In the genomic region with DNA sequence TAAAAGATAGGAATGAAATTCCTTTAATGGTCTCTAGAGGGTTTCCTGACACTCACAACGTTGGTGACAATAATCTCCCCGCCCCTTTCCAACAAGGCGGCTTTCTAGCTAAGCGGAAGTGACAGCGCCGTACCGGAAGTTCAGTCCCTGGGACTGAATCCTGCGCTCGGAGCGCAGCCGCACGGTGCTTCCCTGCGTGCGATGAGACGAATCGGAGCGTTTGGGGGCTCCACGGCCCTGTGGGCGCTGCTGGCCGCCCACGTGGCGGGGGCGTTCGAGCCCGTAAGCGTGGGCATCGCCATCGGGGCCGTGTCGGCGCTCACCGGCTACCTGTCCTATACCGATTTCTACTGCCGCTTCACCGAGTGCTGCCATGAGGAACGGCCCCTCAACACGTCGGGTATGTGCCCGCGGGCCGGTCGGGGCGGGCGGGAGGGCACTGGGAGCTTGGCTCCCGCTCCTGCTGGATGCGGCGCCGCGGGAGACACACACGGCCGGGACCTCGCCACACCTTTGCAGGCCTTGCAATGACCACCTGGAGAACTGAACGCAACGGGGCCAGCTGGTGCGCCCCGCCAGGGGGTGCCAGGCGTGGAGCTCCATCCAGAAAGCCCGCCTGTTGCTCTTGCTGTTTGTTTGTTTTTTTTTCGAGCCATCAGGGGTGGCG, we compare ENCODE assay signal across 8 mouse cellular contexts. TPM values are rescaled to one million over a fixed set of nuclear protein-coding genes. Genes with fewer than 3 reads are reported as not detected.
DNase-seq lines count a peak whose midpoint lies in the region; ATAC-seq lines count a peak whose summit lies in the region.

Gene Tor1b, plus strand, starts transcription at position 136 of the 667 bp plus-strand sequence.

- peak within 1 kb of the TSS; percentile 91 for H3K4me2 ChIP-seq in hindbrain, embryonic 14.5 days (replicated peaks)

- H3K27me3 ChIP-seq in hindbrain, embryonic 14.5 days (ENCODE audit: control insufficient read depth, insufficient read depth, low read length): no peaks in the 10 kb centered on the region

- peak within 1 kb of the TSS; percentile 82 for H3K9ac ChIP-seq in hindbrain, embryonic 14.5 days

- H3K36me3 ChIP-seq in hindbrain, embryonic 14.5 days (replicated peaks; ENCODE audit: control insufficient read depth, insufficient read depth): peaks cover 33% of the 10 kb centered on the region
- H3K36me3 ChIP-seq in macrophage (ENCODE audit: inconsistent target): peaks cover 22% of the 10 kb centered on the region

- H3K27ac ChIP-seq in hindbrain, embryonic 14.5 days: peak within 1 kb of the TSS; percentile 86
- H3K27ac ChIP-seq in macrophage: 0 out of 2 replicates have a peak within 1 kb of the TSS, but pooled peaks have one; percentile 13

- peaks cover 46% of the 10 kb centered on the region for H3K79me2 ChIP-seq in macrophage (ENCODE audit: inconsistent target)

- ATAC-seq in hindbrain, embryonic 14.5 days (ENCODE audit: low FRiP score): peak; percentile 91

- WGBS in hindbrain, embryonic 14.5 days: under 1% methylated on average over 60 of the region's 60 CpGs
- under 1% methylated on average over 60 of the region's 60 CpGs for WGBS in macrophage (ENCODE audit: missing documents)

- DNase-seq in T-cell, adult 2 months (ENCODE audit: low spot score): peak; percentile 88
- DNase-seq in cerebellum, postnatal 14 days: peak; percentile 87 to 88
- peak; percentile 70 to 74 for DNase-seq in frontal cortex, postnatal 25 days (ENCODE audit: low spot score in 2 of 2)
- DNase-seq in hindbrain, embryonic 14.5 days (ENCODE audit: low spot score): peak; percentile 94
- peak; percentile 87 for DNase-seq in left cerebral cortex, adult 18-20 months (ENCODE audit: low spot score in 2 of 2)
- peak; percentile 92 for DNase-seq in right cerebral cortex, adult 18-20 months
- DNase-seq in urinary bladder, postnatal 25 days (ENCODE audit: low spot score): peak; percentile 71

- peak within 1 kb of the TSS; percentile 83 for H3K4me3 ChIP-seq in hindbrain, embryonic 14.5 days (replicated peaks; ENCODE audit: low read length)
- H3K4me3 ChIP-seq in macrophage (ENCODE audit: inconsistent target): peak within 1 kb of the TSS; percentile 61

- no peaks in the 10 kb centered on the region for H3K9me3 ChIP-seq in hindbrain, embryonic 14.5 days (ENCODE audit: control insufficient read depth, low read length)

- H3K4me1 ChIP-seq in hindbrain, embryonic 14.5 days (replicated peaks; ENCODE audit: control insufficient read depth, insufficient read depth, low read length): peaks cover 17% of the 10 kb centered on the region

RNA-seq across cellular contexts. Expression of gene Tor1b, which starts in this region (rescaled TPM):
- polyA plus RNA-seq in hindbrain, embryonic 14.5 days (2014; fragmentation: Nextera tagmentation; extraction: Ambion mirVana): 19.4 and 20.6 TPM in 2 replicates
- total RNA-seq in left cerebral cortex, adult 18-20 months (2021): 10 to 100 TPM; 27.4 to 30.2 TPM
- 10 to 100 TPM; 15.1 to 39.8 (median 28.1) TPM for total RNA-seq in macrophage (2018; cell fraction: chromatin; rRNA removed)
- 10 to 100 TPM; 15.7 to 34.4 (median 24.2) TPM for total RNA-seq in macrophage (2018; cell fraction: cytosol; rRNA removed)
- 10 to 100 TPM; 24.7 to 60.3 (median 38.2) TPM for total RNA-seq in macrophage (2018; cell fraction: nucleus; rRNA removed)
- polyA plus RNA-seq in macrophage (2018): 10.8 to 29.9 TPM (median 25.4 TPM) in 3 replicates

Comparison
In these comparisons a context has a peak if more than half of its experiments do, and no peak if none do; other contexts are left out.
1. Peak in every context shown above with its lines: DNase-seq, ATAC-seq, H3K4me3 ChIP-seq and H3K27ac ChIP-seq.